Mouse (Mus musculus) intestine, embryonic 14.5 days (tissue): ENCODE measurements around the gene Ptpa. TPM values are rescaled to one million over a fixed set of nuclear protein-coding genes. Genes with fewer than 3 reads are reported as not detected.

ENCODE experiments used
- ATAC-seq: fragments of 200-750 bp; cut with Nextera tagmentation; replicated peaks from 2 replicates; pipeline ENCODE4 v1.8.0; 2017; ENCODE audit warnings: low read depth, moderate number of reproducible peaks, moderate TSS enrichment, moderate library complexity; ENCODE audit not compliant: low FRiP score, low TSS enrichment
- DNase-seq: peaks from one replicate; pipeline ENCODE4 v3.0.0-alpha.2; 2018; ENCODE audit warnings: low spot score
- H3K27ac ChIP-seq: fragments of 300-500 bp; sonication (generic); 2 replicates; pipeline ENCODE4 v1.5.1; 2014; ENCODE audit warnings: low read depth, mild to moderate bottlenecking, control low read depth
- H3K27me3 ChIP-seq: fragments of 300-500 bp; sonication (generic); replicated peaks from 2 replicates; pipeline ENCODE4 v1.6.1; 2014; ENCODE audit warnings: low read length, control low read depth; ENCODE audit not compliant: control insufficient read depth, insufficient read depth
- H3K36me3 ChIP-seq: fragments of 300-500 bp; sonication (generic); 2 replicates; pipeline ENCODE4 v1.6.1; 2014; ENCODE audit warnings: low read length, control low read depth; ENCODE audit not compliant: control insufficient read depth, insufficient read depth
- H3K4me1 ChIP-seq: fragments of 300-500 bp; sonication (generic); replicated peaks from 2 replicates; pipeline ENCODE4 v1.6.1; 2014; ENCODE audit warnings: low read length, control low read depth, mixed read lengths; ENCODE audit not compliant: control insufficient read depth, insufficient read depth
- H3K4me2 ChIP-seq: fragments of 300-500 bp; sonication (generic); 2 replicates; pipeline ENCODE4 v1.6.1; 2014; ENCODE audit warnings: low read length
- H3K4me3 ChIP-seq: fragments of 300-500 bp; sonication (generic); 2 replicates; pipeline ENCODE4 v1.5.1; 2014; ENCODE audit warnings: low read depth, low read length, control low read depth, mixed read lengths
- H3K9ac ChIP-seq: fragments of 300-500 bp; sonication (generic); 2 replicates; pipeline ENCODE4 v1.6.1; 2014; ENCODE audit warnings: mild to moderate bottlenecking, low read length
- H3K9me3 ChIP-seq: fragments of 300-500 bp; sonication (generic); 2 replicates; pipeline ENCODE4 v1.6.1; 2016; ENCODE audit warnings: low read length, control low read depth; ENCODE audit not compliant: control insufficient read depth
- WGBS: fragments of 180-500 bp; shearing (Covaris S2); extraction: QIAGEN DNeasy Blood & Tissue Kit; methylation state at CpG from one replicate; pipeline ENCODE4 v1.1.7; 2014; 5-methylcytosine and 5-hydroxymethylcytosine counted together
- polyA plus RNA-seq: library from polyadenylated mRNA; unstranded; fragments of >200 nt; fragmentation: Nextera tagmentation; extraction: Ambion mirVana; gene quantifications from 2 replicates; pipeline ENCODE4 v1.2.1, GENCODE M21; 2014

Ptpa gene
- polyA plus RNA-seq, 1 experiment from 2014 or later, result 76.6 TPM

DNA sequence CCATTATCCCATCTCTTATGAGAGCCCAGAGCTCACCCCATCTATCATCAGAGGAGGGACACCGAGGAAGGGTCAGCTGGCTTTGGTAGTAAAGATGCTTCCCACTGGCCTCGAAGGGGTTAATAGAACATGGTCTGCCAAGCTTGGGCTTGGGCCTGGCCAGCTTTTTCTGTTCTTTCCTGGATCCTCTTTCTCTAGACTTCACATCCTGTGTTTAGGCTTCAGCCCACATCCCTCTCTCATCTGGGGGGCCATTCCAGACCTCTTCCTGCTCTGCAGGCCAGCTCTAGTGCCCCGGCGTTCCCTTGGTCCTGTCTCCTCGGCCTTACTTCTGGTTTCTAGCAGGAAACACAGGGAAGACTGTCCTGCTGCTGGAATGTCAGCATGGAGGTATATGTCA lies 28.2 kb downstream of the Ptpa start:
- DNase-seq (no peak), ATAC-seq (no peak)
- H3K4me3 ChIP-seq, result peak overlapping the region; percentile 0; the same call in 1 of the 2 replicates
- WGBS, result 34% methylated on average over 5 of the region's 5 CpGs
- 0 out of 2 replicates have a peak overlapping the region, but pooled peaks have one; percentile 17 for H3K9ac ChIP-seq
- H3K4me2 ChIP-seq, result peak overlapping the region; percentile 75
- H3K27me3 ChIP-seq, result no peaks in the 10 kb centered on the region
- H3K27ac ChIP-seq, result peak overlapping the region; percentile 100
- H3K36me3 ChIP-seq, result peaks cover 57% of the 10 kb centered on the region
- H3K9me3 ChIP-seq, result no peaks in the 10 kb centered on the region
- peaks cover 62% of the 10 kb centered on the region for H3K4me1 ChIP-seq

GRCm38 (mm10) chr2:30444450-30444849 lies 28.6 kb downstream of the Ptpa start:
- no peak overlapping the region for H3K9ac ChIP-seq
- peak overlapping the region; percentile 0; the same call in 1 of the 2 replicates for H3K4me3 ChIP-seq
- no peak for DNase-seq
- H3K36me3 ChIP-seq, result peaks cover 57% of the 10 kb centered on the region
- ATAC-seq, result no peak
- peak overlapping the region; percentile 75; the same call in 1 of the 2 replicates for H3K4me2 ChIP-seq
- H3K9me3 ChIP-seq, result no peaks in the 10 kb centered on the region
- H3K4me1 ChIP-seq, result peaks cover 62% of the 10 kb centered on the region
- H3K27ac ChIP-seq, result peak overlapping the region; percentile 100
- H3K27me3 ChIP-seq, result no peaks in the 10 kb centered on the region

DNA sequence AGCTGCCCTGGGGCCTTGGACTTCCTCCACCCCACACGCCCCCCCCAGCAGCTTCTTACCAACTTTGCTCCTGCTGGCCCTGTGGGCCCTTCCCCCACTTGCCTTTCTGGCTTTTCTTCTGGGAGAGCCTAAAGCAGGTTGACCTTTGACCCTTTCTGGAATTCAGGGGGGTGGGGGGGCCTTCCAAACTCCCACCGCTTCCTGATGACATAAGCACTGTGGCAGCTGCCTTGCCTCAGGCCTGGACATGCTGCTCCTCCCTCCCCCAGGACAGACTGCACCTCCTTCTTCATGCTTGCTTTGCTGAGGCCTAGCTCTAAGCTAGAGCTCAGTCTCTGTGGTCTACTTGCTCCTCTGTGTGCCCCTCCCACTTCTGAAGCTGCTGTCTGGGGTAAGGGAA lies 29.5 kb downstream of the Ptpa start:
- Histone ChIP-seq H3K9me3 (0 out of 2 replicates have a peak, but pooled peaks cover 4% of the 10 kb centered on the region), H3K27me3 (no peaks in the 10 kb centered on the region), H3K4me3 (no peak overlapping the region), H3K4me2 (peak overlapping the region; percentile 18), H3K9ac (peak overlapping the region; percentile 11; the same call in 1 of the 2 replicates), H3K27ac (peak overlapping the region; percentile 100), H3K4me1 (peaks cover 56% of the 10 kb centered on the region), H3K36me3 (peaks cover 57% of the 10 kb centered on the region)
- DNase-seq (peak; percentile 71), ATAC-seq (peak; percentile 64)
- WGBS, result 11% methylated on average over 2 of the region's 2 CpGs

DNA sequence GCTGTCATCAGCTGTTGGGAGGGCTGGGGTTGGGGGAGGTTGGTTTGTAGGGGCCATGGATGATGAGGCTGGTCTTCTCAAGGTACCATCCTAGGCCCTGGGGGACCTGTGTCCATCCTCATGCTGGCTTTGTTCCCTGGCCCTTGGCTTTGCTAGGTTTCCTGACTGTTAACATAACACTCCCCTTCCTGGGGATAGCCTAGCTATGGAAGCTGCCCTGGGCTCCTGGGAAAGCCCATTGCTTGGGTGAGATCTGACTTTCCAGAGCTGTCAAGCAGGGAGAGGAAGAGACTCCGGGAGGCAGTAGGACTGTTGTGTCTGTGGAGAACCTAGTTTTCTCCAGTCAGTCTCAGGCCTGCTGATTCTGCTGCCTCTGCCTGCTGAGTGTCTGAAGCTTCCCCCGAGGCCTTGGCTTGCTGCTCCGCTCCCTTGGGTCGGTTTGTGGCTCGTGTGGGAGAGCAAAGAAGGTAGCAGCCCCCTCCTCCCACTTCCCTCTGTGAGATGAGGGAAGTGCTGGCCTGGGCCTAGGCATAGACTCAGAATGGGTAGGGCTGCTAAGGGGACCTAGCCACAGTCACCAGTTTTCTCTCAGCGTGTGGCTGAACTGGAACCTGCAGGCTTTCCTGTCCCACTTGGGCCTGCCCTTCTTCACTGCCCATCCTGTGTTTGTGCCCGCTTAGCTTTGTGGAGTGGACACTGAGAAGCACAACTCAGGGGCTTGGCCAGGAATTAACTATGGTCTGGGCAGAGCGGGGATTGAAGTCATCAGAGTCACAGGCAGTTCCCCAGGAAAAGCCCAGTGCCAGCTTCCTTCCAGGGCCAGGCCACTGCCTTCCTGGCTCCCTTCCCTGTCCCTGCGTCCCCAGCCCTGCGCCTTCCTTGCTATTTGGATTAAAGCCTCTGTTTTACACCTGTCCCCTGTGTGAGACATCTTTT lies 31.3 kb downstream of the Ptpa start:
- DNase-seq (no peak), ATAC-seq (no peak)
- Histone ChIP-seq H3K9ac (no peak overlapping the region), H3K36me3 (peaks cover 60% of the 10 kb centered on the region), H3K27ac (0 out of 2 replicates have a peak overlapping the region, but pooled peaks have one; percentile 3), H3K4me3 (no peak overlapping the region), H3K4me2 (no peak overlapping the region), H3K27me3 (no peaks in the 10 kb centered on the region), H3K4me1 (peaks cover 38% of the 10 kb centered on the region), H3K9me3 (0 out of 2 replicates have a peak, but pooled peaks cover 7% of the 10 kb centered on the region)
- 80% methylated on average over 10 of the region's 10 CpGs for WGBS

GRCm38 (mm10) chr2:30448371-30448770 lies 32.5 kb downstream of the Ptpa start:
- peaks cover 62% of the 10 kb centered on the region for H3K36me3 ChIP-seq
- H3K9me3 ChIP-seq, result 0 out of 2 replicates have a peak, but pooled peaks cover 7% of the 10 kb centered on the region
- 90% methylated on average over 7 of the region's 7 CpGs for WGBS
- peaks cover 26% of the 10 kb centered on the region for H3K4me1 ChIP-seq
- DNase-seq (no peak), ATAC-seq (no peak)
- H3K4me3 ChIP-seq, result no peak overlapping the region
- no peak overlapping the region for H3K27ac ChIP-seq
- H3K4me2 ChIP-seq, result no peak overlapping the region
- no peaks in the 10 kb centered on the region for H3K27me3 ChIP-seq
- H3K9ac ChIP-seq, result no peak overlapping the region

DNA sequence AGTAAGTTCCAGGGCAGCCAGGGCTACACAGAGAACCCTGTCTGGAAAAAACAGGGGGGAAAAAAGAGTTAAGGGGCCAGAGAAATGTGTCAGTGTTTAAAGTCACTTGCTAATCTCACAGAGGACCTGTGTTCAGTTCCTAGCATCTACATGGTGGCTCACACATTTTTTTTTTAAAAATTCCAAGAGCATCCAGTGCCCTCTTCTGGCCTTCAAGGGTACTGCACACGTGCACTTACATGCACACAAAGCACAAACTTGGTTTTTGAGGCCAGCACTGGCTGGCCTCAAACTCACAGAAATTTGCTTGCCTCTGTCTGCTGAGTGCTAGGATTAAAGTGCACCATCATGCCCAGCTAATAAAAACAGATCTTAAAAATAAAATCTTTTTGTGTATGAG lies 34.7 kb downstream of the Ptpa start:
- no peaks in the 10 kb centered on the region for H3K27me3 ChIP-seq
- H3K4me2 ChIP-seq, result no peak overlapping the region
- H3K9ac ChIP-seq, result no peak overlapping the region
- peaks cover 62% of the 10 kb centered on the region for H3K36me3 ChIP-seq
- ATAC-seq (no peak), DNase-seq (no peak)
- no peak overlapping the region for H3K27ac ChIP-seq
- no peak overlapping the region for H3K4me3 ChIP-seq
- 0 out of 2 replicates have a peak, but pooled peaks cover 7% of the 10 kb centered on the region for H3K9me3 ChIP-seq
- WGBS, result 58% methylated on average over 1 of the region's 1 CpGs
- peaks cover 5% of the 10 kb centered on the region for H3K4me1 ChIP-seq

- no peak for ATAC-seq
Measured at GRCm38 (mm10) chr2:30451525-30451924, 35.7 kb downstream of the Ptpa start.

GRCm38 (mm10) chr2:30453570-30453969 lies 37.7 kb downstream of the Ptpa start:
- H3K27ac ChIP-seq, result no peak overlapping the region
- WGBS, result 84% methylated on average over 3 of the region's 3 CpGs
- no peak for ATAC-seq

More at GRCm38 (mm10) chr2:30451525-30451924, 35.7 kb downstream of the Ptpa start:
- Histone ChIP-seq H3K9ac (no peak overlapping the region), H3K4me2 (no peak overlapping the region), H3K4me3 (no peak overlapping the region), H3K9me3 (0 out of 2 replicates have a peak, but pooled peaks cover 7% of the 10 kb centered on the region), H3K36me3 (peaks cover 52% of the 10 kb centered on the region), H3K27me3 (no peaks in the 10 kb centered on the region), H3K4me1 (no peaks in the 10 kb centered on the region), H3K27ac (no peak overlapping the region)
- no peak for DNase-seq
- WGBS, result 73% methylated on average over 3 of the region's 3 CpGs

More at GRCm38 (mm10) chr2:30453570-30453969, 37.7 kb downstream of the Ptpa start:
- no peaks in the 10 kb centered on the region for H3K4me1 ChIP-seq
- no peak for DNase-seq
- H3K9me3 ChIP-seq, result 0 out of 2 replicates have a peak, but pooled peaks cover 7% of the 10 kb centered on the region
- H3K27me3 ChIP-seq, result no peaks in the 10 kb centered on the region
- H3K4me2 ChIP-seq, result no peak overlapping the region
- H3K36me3 ChIP-seq, result peaks cover 31% of the 10 kb centered on the region
- H3K9ac ChIP-seq, result no peak overlapping the region
- H3K4me3 ChIP-seq, result no peak overlapping the region
